23 mouse cellular contexts compared by ENCODE assay signal in the genomic region with DNA sequence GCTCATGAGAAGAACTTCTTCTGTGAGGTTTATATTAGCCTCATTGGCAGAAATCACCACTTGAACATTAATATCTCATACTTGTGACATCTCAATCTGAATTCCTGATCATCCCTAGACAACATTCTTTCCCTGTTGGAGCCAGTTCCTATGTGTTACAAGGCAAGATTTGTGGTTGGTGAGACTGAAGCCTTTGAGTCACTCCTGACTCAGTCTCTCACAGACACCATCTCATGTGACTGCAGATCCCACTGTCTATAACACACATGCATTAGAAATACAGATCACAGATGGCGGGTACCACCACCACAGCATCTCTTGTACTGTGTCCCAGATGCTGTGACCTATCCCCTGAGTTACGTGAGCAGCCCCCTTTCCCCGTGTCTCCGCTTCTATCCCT.
A peak's percentile ranks its signal among the peaks of the same experiment; 100 is the strongest.
DNase-seq lines count a peak whose midpoint lies in the region; ATAC-seq and TF ChIP-seq lines count a peak whose summit lies in the region.
"Had no signal": no experiment of that assay in that cellular context is flagged by ENCODE, and none has a peak within 500 bp of the region (broad histone marks: within the 10 kb centered on the region; RNA-seq: fewer than 3 reads in every experiment).

No protein-coding gene starts in this region.

- TF ChIP-seq POLR2A in embryonic fibroblast, embryonic 13.5 days (IDR thresholded peaks at IDR 0.05; ENCODE audit: low read depth, low read length): no peak

- H3K9me3 ChIP-seq in heart, embryonic 11.5 days (replicated peaks; ENCODE audit: control insufficient read depth, low read length): no peaks in the 10 kb centered on the region
- H3K9me3 ChIP-seq in heart, embryonic 16.5 days (replicated peaks; ENCODE audit: control insufficient read depth, low read length): no peaks in the 10 kb centered on the region
- H3K9me3 ChIP-seq in liver, postnatal 0 days (ENCODE audit: low read length): no peaks in the 10 kb centered on the region
- H3K9me3 ChIP-seq: embryonic facial prominence, embryonic 12.5 days; forebrain, embryonic 12.5 days; hindbrain, embryonic 12.5 days had no signal

- intact Hi-C loops in heart, postnatal 10 days (cut with DNase I): no loop called here

- H3K36me3 ChIP-seq in heart, embryonic 11.5 days (ENCODE audit: control insufficient read depth, insufficient read depth, low read length): no peaks in the 10 kb centered on the region
- no peaks in the 10 kb centered on the region for H3K36me3 ChIP-seq in heart, embryonic 16.5 days (ENCODE audit: control insufficient read depth, insufficient read depth)
- H3K36me3 ChIP-seq in C2C12 (ENCODE audit: control insufficient read depth, insufficient read depth): no peaks in the 10 kb centered on the region
- H3K36me3 ChIP-seq in liver, postnatal 0 days (replicated peaks; ENCODE audit: insufficient read depth, low read length): no peaks in the 10 kb centered on the region
- H3K36me3 ChIP-seq: embryonic facial prominence, embryonic 12.5 days; forebrain, embryonic 12.5 days; hindbrain, embryonic 12.5 days had no signal

- H3K79me2 ChIP-seq in C2C12 (ENCODE audit: control insufficient read depth, insufficient read depth): peaks cover 17% of the 10 kb centered on the region

- TF ChIP-seq EP300 in liver, postnatal 0 days (IDR thresholded peaks at IDR 0.05; ENCODE audit: low read depth): no peak

- ATAC-seq in heart, embryonic 11.5 days (replicated peaks; ENCODE audit: insufficient number of reproducible peaks, low FRiP score, low TSS enrichment): no peak
- no peak for ATAC-seq in heart, embryonic 16.5 days (replicated peaks; ENCODE audit: extremely low read depth, insufficient read depth, low FRiP score)
- ATAC-seq in liver, postnatal 0 days: no peak
- ATAC-seq: forebrain, embryonic 16.5 days; hindbrain, embryonic 16.5 days; inflammation-experienced regulatory T-cells, adult 6 months; intestine, postnatal 0 days had no signal

- no peak overlapping the region for H3K4me3 ChIP-seq in heart, embryonic 11.5 days (ENCODE audit: low read depth, low read length)
- no peak overlapping the region for H3K4me3 ChIP-seq in heart, embryonic 16.5 days (ENCODE audit: low read length)
- no peak overlapping the region for H3K4me3 ChIP-seq in C2C12 (ENCODE audit: insufficient read depth, poor library complexity, severe bottlenecking)
- H3K4me3 ChIP-seq in embryonic fibroblast, embryonic 13.5 days (ENCODE audit: insufficient read depth, low read length): no peak overlapping the region
- H3K4me3 ChIP-seq in liver, postnatal 0 days (ENCODE audit: low read depth, low read length): no peak overlapping the region
- H3K4me3 ChIP-seq: embryonic facial prominence, embryonic 12.5 days; forebrain, embryonic 12.5 days; hindbrain, embryonic 12.5 days had no signal

- H3K4me1 ChIP-seq in heart, embryonic 11.5 days (ENCODE audit: control insufficient read depth, insufficient read depth, low read length): peaks cover 13% of the 10 kb centered on the region
- H3K4me1 ChIP-seq in heart, embryonic 16.5 days (ENCODE audit: control insufficient read depth, insufficient read depth, low read length): peaks cover 25% of the 10 kb centered on the region
- peaks cover 9% of the 10 kb centered on the region for H3K4me1 ChIP-seq in embryonic fibroblast, embryonic 13.5 days (ENCODE audit: control insufficient read depth, insufficient read depth, low read length)
- peaks cover 11% of the 10 kb centered on the region for H3K4me1 ChIP-seq in liver, postnatal 0 days (ENCODE audit: insufficient read depth)

- H3K27me3 ChIP-seq in heart, embryonic 11.5 days (ENCODE audit: control insufficient read depth, insufficient read depth, low read length): no peaks in the 10 kb centered on the region
- 0 out of 2 replicates have a peak, but pooled peaks cover 2% of the 10 kb centered on the region for H3K27me3 ChIP-seq in heart, embryonic 16.5 days (ENCODE audit: control insufficient read depth, insufficient read depth, low read length)
- H3K27me3 ChIP-seq in C2C12 (ENCODE audit: control insufficient read depth, insufficient read depth, insufficient read length): no peaks in the 10 kb centered on the region
- H3K27me3 ChIP-seq in liver, postnatal 0 days (ENCODE audit: insufficient read depth, low read length): no peaks in the 10 kb centered on the region

- no peaks in the 10 kb centered on the region for H3K79me3 ChIP-seq in C2C12 (ENCODE audit: low read depth)

- no peak overlapping the region for H3ac ChIP-seq in C2C12 (ENCODE audit: control insufficient read depth, insufficient read length, low read depth)

- no peak overlapping the region for H3K4me2 ChIP-seq in heart, embryonic 11.5 days
- H3K4me2 ChIP-seq in heart, embryonic 16.5 days (ENCODE audit: low read depth, low read length): no peak overlapping the region
- no peak overlapping the region for H3K4me2 ChIP-seq in liver, postnatal 0 days (ENCODE audit: low read depth, low read length)
- H3K4me2 ChIP-seq: embryonic facial prominence, embryonic 12.5 days; forebrain, embryonic 12.5 days; hindbrain, embryonic 12.5 days had no signal

- no peak overlapping the region for H3K9ac ChIP-seq in heart, embryonic 11.5 days (ENCODE audit: low read depth, low read length)
- H3K9ac ChIP-seq in heart, embryonic 16.5 days (ENCODE audit: low read length): no peak overlapping the region
- no peak overlapping the region for H3K9ac ChIP-seq in liver, postnatal 0 days (replicated peaks)
- H3K9ac ChIP-seq: embryonic facial prominence, embryonic 12.5 days; forebrain, embryonic 12.5 days; hindbrain, embryonic 12.5 days had no signal

- no peak for DNase-seq in heart, postnatal 4 days
- DNase-seq in heart, postnatal 10 days: no peak
- DNase-seq in cerebellum, adult 18-20 months: no peak
- no peak for DNase-seq in liver, postnatal 0 days
- DNase-seq: adrenal gland, adult 8-10 months; adrenal gland, postnatal 36 days; B cell, adult 2 months; cerebellum, adult 11 months; cerebellum, adult 9-10 months; cerebellum, postnatal 25 days; gastrocnemius, postnatal 25 days; kidney, adult 8-10 months had no signal

- 87% methylated on average over 4 of the region's 4 CpGs for WGBS in heart, embryonic 11.5 days (ENCODE audit: insufficient replicate concordance)
- 85% methylated on average over 4 of the region's 4 CpGs for WGBS in heart, embryonic 16.5 days
- 85% methylated on average over 4 of the region's 4 CpGs for WGBS in liver, postnatal 0 days (ENCODE audit: insufficient replicate concordance)

- no peak for TF ChIP-seq CTCF in C2C12 (IDR thresholded peaks at IDR 0.05; ENCODE audit: control insufficient read depth, insufficient read depth, insufficient read length)
- no peak for TF ChIP-seq CTCF in embryonic fibroblast, embryonic 13.5 days (IDR thresholded peaks at IDR 0.05; ENCODE audit: borderline replicate concordance, insufficient read depth, low read length)
- TF ChIP-seq CTCF in liver, postnatal 0 days (IDR thresholded peaks at IDR 0.05; ENCODE audit: low read depth): no peak

- H3K27ac ChIP-seq in heart, embryonic 11.5 days (ENCODE audit: low read depth, low read length): peak overlapping the region; percentile 35; the same call in 1 of the 2 replicates
- H3K27ac ChIP-seq in heart, embryonic 16.5 days (ENCODE audit: low read length): peak overlapping the region; percentile 21; the same call in 1 of the 2 replicates
- peak overlapping the region; percentile 9; the same call in 1 of the 2 replicates for H3K27ac ChIP-seq in embryonic fibroblast, embryonic 13.5 days (ENCODE audit: insufficient read depth, low read length)
- H3K27ac ChIP-seq in liver, postnatal 0 days (ENCODE audit: low read depth): no peak overlapping the region
- H3K27ac ChIP-seq: embryonic facial prominence, embryonic 12.5 days; forebrain, embryonic 12.5 days; hindbrain, embryonic 12.5 days had no signal

TF ChIP-seq in C2C12, 6 proteins besides CTCF, POLR2A, EP300 and RAD21:
- TF ChIP-seq CEBPB (IDR thresholded peaks at IDR 0.05; ENCODE audit: low read depth): peak; percentile 40
- TF ChIP-seq FOSL1 (IDR thresholded peaks at IDR 0.05; ENCODE audit: insufficient read depth, low read length, poor library complexity, severe bottlenecking): peak; percentile 77
- TF ChIP-seq MYOD1 (IDR thresholded peaks at IDR 0.05; ENCODE audit: control insufficient read depth, insufficient read length, low read depth): peak; percentile 30
- TF ChIP-seq USF1 (IDR thresholded peaks at IDR 0.05; ENCODE audit: low read depth): peak; percentile 63
- no peak for TF ChIP-seq MAX (IDR thresholded peaks at IDR 0.05)
- no peak for TF ChIP-seq MYOG (IDR thresholded peaks at IDR 0.05; ENCODE audit: control insufficient read depth, extremely low read depth, insufficient read length)
TF ChIP-seq in C2C12: peak in this region for 4.
